Mouse (Mus musculus): ENCODE data around the gene Tomm34. TPM values are rescaled to one million over a fixed set of nuclear protein-coding genes. Genes with fewer than 3 reads are reported as not detected.

The Tomm34 gene
- polyA plus RNA-seq (2012; rRNA removed; ENCODE audit: low replicate concordance), result 34.6 and 34.9 TPM in 2 replicates

DNA sequence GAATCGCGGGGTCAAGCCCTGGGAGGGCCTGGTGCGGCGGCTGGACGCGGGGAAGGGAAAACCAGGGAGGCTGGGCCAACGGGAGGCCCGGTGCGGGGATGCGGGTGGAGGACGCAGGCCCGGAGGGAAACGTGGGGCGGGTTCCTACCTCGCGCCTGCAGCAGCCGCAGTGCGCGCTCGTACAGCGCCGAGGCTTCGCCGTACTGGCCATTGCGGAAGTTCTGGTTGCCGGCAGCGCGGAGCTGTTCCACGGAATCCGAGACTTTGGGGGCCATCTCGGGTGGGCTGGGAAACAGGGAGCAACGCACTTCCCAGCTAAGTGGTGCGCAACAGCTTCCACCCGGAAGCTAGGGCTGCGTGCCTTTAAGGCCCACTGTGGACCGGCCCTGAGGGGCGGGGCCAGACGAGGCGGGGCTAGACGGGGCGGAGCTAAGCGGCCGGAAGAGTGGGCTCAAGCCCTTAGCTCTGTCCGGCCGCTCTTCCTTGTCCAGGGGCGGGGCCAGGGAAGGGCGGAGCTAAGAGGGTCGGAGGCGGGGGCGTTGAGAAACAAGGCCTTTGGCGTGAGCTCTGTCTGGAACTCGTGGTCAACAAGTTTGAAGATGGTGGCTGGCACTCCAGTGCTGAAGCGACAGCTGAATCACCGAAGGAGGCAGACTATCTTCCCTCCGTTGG lies at the start of gene Tomm34:
Tomm34 (minus strand) TSS at position 405 of the 672 bp plus-strand sequence.

DNA sequence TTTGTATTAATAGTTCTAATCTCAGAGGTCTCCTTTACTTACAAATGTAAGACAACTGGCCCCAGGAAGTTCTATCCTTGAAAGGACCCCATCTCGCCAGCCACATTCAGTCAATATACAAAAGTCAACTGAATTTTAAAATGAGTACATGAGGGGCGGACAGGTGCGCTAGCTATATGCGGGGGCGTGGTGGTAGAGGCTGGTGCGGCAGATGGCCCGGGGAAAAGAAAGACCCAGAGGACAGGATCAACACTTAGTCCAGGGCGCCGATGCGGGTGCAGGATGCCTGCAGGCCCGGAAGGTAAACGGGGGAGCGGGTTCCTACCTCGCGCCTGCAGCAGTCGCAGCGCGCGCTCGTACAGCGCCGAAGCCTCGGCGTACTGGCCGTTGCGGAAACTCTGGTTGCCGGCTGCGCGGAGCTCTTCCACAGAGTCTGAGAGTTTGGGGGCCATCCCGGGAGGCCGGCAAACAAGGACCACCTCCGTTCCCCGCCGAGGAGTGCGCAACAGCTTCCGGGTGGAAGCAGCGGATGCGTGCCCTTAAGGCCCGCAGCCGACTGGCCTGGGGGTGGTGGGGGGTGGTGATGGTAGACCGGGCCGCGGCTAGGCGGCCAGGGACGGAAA lies 716 bp downstream of the Tomm34 start, which contains the start of gene Stk4:
Stk4 (plus strand) TSS at position 181 of the 623 bp plus-strand sequence.

DNA sequence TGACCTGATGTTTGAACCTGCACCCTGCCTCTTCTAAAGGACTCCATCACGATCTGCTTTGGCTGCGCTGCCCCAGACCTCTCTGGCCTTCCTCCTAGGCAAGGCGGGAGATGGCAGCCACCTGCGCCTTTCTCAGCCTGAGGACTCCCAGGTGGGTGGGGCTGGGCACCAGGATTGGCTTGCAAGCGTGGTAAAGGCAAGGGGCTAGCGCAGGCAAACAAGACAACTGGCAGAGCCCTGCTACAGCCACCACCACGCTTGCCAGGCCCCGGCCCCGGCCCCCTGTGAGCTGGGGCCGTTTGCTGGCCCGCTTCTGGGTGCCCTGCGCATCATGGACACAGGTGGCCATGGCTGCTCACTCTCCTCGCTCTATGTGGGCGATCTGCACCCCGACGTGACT lies 45.8 kb downstream of the Tomm34 start, which contains the start of gene Pabpc1l:
Pabpc1l (plus strand) TSS at position 301 of the 400 bp plus-strand sequence.

Other genes starting within 250 kb of the Tomm34 start
- gene Kcnk15, start 217.5 kb downstream of the Tomm34 start, polyA plus RNA-seq (2012; rRNA removed; ENCODE audit: low replicate concordance), result 0.28 TPM in 1 of 2 replicates, not detected in the other
- 0.06 and 0.14 TPM in 2 replicates for gene Rims4, start 152.5 kb downstream of the Tomm34 start, polyA plus RNA-seq (2012; rRNA removed; ENCODE audit: low replicate concordance)
- 26.3 and 27.4 TPM in 2 replicates for gene Ywhab, start 76.2 kb downstream of the Tomm34 start, polyA plus RNA-seq (2012; rRNA removed; ENCODE audit: low replicate concordance)
- 0.11 and 0.55 TPM in 2 replicates for gene Pabpc1l, start 45.7 kb downstream of the Tomm34 start, polyA plus RNA-seq (2012; rRNA removed; ENCODE audit: low replicate concordance)
- 4.9 and 5.9 TPM in 2 replicates for gene Stk4, start 847 bp downstream of the Tomm34 start, polyA plus RNA-seq (2012; rRNA removed; ENCODE audit: low replicate concordance)
- gene Kcns1, start 99.9 kb upstream of the Tomm34 start, polyA plus RNA-seq (2012; rRNA removed; ENCODE audit: low replicate concordance), result 0.11 TPM in 1 of 2 replicates, not detected in the other
- not detected in 2 replicates for gene Wfdc5, start 111.6 kb upstream of the Tomm34 start, polyA plus RNA-seq (2012; rRNA removed; ENCODE audit: low replicate concordance)
- gene Wfdc12, start 119.4 kb upstream of the Tomm34 start, polyA plus RNA-seq (2012; rRNA removed; ENCODE audit: low replicate concordance), result not detected in 2 replicates
- gene Wfdc15a, start 129.0 kb upstream of the Tomm34 start, polyA plus RNA-seq (2012; rRNA removed; ENCODE audit: low replicate concordance), result not detected in 2 replicates
- 0.31 and 2.6 TPM in 2 replicates for gene Wfdc15b, start 150.5 kb upstream of the Tomm34 start, polyA plus RNA-seq (2012; rRNA removed; ENCODE audit: low replicate concordance)
- gene Svs2, start 167.3 kb upstream of the Tomm34 start, polyA plus RNA-seq (2012; rRNA removed; ENCODE audit: low replicate concordance), result not detected in 2 replicates
- gene Svs3b, start 185.5 kb upstream of the Tomm34 start, polyA plus RNA-seq (2012; rRNA removed; ENCODE audit: low replicate concordance), result not detected in 2 replicates
- not detected in 2 replicates for gene Svs4, start 207.3 kb upstream of the Tomm34 start, polyA plus RNA-seq (2012; rRNA removed; ENCODE audit: low replicate concordance)
- not detected in 2 replicates for gene Svs3a, start 218.1 kb upstream of the Tomm34 start, polyA plus RNA-seq (2012; rRNA removed; ENCODE audit: low replicate concordance)
- gene Svs6, start 245.6 kb upstream of the Tomm34 start, polyA plus RNA-seq (2012; rRNA removed; ENCODE audit: low replicate concordance), result not detected in 2 replicates

Measured in duodenum, adult 2 months (tissue).